Mouse (Mus musculus): ENCODE measurements around the gene Spata32. TPM values are rescaled to one million over a fixed set of nuclear protein-coding genes. Genes with fewer than 3 reads are reported as not detected.

The Spata32 gene
- polyA plus RNA-seq, 1 experiment from 2014 or later: 0.15 TPM

DNA sequence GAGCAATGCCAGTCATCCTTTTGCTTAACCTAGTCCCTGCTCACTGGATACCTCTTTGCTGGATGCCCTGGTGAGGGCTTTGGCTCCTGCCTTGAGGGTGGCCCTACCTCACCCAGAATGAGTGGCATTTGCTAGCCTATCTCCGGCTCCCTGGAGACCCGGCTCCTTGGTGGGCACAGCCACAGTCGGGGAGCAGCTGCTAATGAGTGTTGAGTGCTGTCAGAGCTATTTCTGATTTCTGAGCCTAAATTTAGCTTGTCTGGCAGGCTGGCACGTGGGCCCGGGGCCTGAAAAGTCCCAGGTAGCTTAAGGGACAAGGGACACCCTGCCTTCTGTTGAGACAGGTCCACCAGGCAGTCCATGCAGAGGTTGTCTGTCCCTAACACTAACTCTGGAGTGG lies 41.0 kb downstream of the Spata32 start:
- 69% methylated on average over 5 of the region's 5 CpGs for whole genome bisulfite sequencing
- H3K4me1 ChIP-seq: no peaks in the 10 kb centered on the region
- ATAC-seq (replicated peaks): no peak

GRCm38 (mm10) chr11:103176510-103176909 lies 41.7 kb downstream of the Spata32 start:
- ATAC-seq (replicated peaks): no peak
- H3K4me2 ChIP-seq (replicated peaks): no peak overlapping the region
- no peak overlapping the region for H3K27ac ChIP-seq (replicated peaks)
- 96% methylated on average over 1 of the region's 1 CpGs for WGBS
- no peak overlapping the region for H3K9ac ChIP-seq (replicated peaks)
- H3K36me3 ChIP-seq: no peaks in the 10 kb centered on the region
- H3K9me3 ChIP-seq: no peaks in the 10 kb centered on the region
- H3K4me1 ChIP-seq: peaks cover 5% of the 10 kb centered on the region; the same call in 1 of the 2 replicates
- H3K27me3 ChIP-seq: peaks cover 17% of the 10 kb centered on the region; the same call in 1 of the 2 replicates
- H3K4me3 ChIP-seq: no peak overlapping the region

More for the DNA sequence above, 41.0 kb downstream of the Spata32 start:
- no peaks in the 10 kb centered on the region for H3K36me3 ChIP-seq
- no peaks in the 10 kb centered on the region for H3K9me3 ChIP-seq
- H3K27me3 ChIP-seq: peaks cover 10% of the 10 kb centered on the region; the same call in 1 of the 2 replicates
- no peak overlapping the region for H3K27ac ChIP-seq (replicated peaks)
- H3K4me2 ChIP-seq (replicated peaks): no peak overlapping the region
- H3K9ac ChIP-seq (replicated peaks): no peak overlapping the region
- H3K4me3 ChIP-seq: no peak overlapping the region

GRCm38 (mm10) chr11:103175688-103176442 lies 42.4 kb downstream of the Spata32 start:
- no peak for ATAC-seq (replicated peaks)
- peaks cover 24% of the 10 kb centered on the region; the same call in 1 of the 2 replicates for H3K27me3 ChIP-seq
- no peaks in the 10 kb centered on the region for H3K9me3 ChIP-seq
- H3K36me3 ChIP-seq: no peaks in the 10 kb centered on the region
- H3K27ac ChIP-seq (replicated peaks): no peak overlapping the region
- no peak overlapping the region for H3K4me2 ChIP-seq (replicated peaks)
- WGBS: 75% methylated on average over 14 of the region's 14 CpGs
- H3K4me3 ChIP-seq: no peak overlapping the region
- no peak overlapping the region for H3K9ac ChIP-seq (replicated peaks)
- peaks cover 10% of the 10 kb centered on the region for H3K4me1 ChIP-seq

DNA sequence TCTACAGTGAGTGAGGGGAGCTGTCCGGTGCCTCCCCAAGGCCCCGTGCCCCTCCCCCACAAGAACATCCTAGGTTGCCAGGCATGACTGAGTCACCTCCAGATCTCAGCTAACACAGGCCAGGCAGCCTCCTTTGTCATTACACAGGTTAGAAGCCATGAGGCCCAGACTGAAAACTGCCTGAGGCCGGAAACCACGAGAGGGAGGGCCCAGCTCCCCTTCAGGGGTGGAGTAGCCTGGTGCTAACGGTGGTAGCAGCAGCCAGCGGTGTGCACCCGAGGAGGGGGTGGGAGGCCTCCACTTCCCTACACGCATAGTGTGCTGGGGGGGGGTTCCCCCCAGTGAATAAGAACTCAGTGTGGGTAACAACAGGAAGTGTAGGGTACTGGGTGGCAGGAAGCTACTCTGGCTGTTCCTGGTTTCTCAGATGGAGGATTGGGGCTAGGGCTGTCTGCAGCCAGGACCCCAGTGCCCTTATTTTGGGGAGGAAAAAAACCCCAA lies 43.3 kb downstream of the Spata32 start:
- Histone ChIP-seq H3K27me3 (peaks cover 29% of the 10 kb centered on the region; the same call in 1 of the 2 replicates), H3K4me3 (no peak overlapping the region), H3K4me2 (replicated peaks) (no peak overlapping the region), H3K4me1 (peaks cover 16% of the 10 kb centered on the region), H3K36me3 (no peaks in the 10 kb centered on the region), H3K9me3 (no peaks in the 10 kb centered on the region), H3K27ac (replicated peaks) (no peak overlapping the region), H3K9ac (replicated peaks) (no peak overlapping the region)
- WGBS: 57% methylated on average over 8 of the region's 8 CpGs
- ATAC-seq (replicated peaks): no peak

DNA sequence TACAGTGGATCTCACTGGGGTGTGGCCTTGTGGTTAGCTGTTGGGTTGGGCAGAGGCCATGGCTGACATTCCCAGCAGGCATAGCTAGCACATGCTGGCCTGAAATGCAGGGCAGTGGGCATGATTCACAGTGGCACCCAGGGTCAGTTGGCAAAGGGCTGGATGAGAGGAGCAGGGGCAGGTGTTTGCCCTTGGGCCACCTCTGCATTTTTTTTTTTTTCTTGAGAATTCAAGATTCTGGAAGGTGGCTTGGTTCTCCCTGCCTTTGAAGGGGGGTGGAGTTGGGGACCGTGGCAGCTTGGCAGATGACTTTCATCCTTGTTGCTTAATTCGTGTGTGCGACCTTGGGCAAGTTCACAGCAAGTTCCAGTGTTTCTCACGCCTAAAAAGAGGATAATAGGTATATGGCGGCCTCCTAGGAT lies 43.8 kb downstream of the Spata32 start:
- no peaks in the 10 kb centered on the region for H3K9me3 ChIP-seq
- peaks cover 34% of the 10 kb centered on the region for H3K27me3 ChIP-seq
- no peak overlapping the region for H3K9ac ChIP-seq (replicated peaks)
- no peak for ATAC-seq (replicated peaks)
- no peak overlapping the region for H3K4me3 ChIP-seq
- 85% methylated on average over 5 of the region's 5 CpGs for WGBS
- H3K27ac ChIP-seq (replicated peaks): no peak overlapping the region
- H3K4me2 ChIP-seq (replicated peaks): no peak overlapping the region
- no peaks in the 10 kb centered on the region for H3K36me3 ChIP-seq
- peaks cover 16% of the 10 kb centered on the region for H3K4me1 ChIP-seq

DNA sequence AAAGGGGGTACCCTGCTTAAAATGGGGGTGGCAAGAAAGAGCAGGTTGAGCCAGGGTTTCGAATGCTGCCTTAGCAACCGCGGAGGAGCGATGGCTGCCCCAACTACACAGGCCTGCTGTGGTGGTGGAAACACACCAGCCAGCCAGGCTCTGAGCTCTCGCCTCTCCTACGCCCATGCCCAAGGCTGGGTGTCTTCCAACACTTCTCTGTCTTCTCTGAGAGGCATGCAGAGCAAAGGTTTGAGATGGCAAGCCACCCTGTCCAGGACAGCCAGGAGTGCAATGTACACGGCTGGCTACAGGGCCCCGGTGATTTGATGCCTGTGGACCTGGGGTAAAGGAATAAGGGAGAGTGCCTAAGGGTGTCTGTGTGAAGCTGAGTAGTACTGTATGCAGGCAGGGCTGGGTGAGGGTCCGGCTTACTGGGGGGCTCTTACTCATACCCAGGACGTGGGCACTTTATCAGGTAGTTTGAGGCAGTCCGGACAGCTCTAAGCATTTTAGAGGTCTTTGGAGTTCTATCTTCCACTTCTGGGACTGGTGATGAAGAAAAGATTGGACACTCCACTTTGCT lies 44.4 kb downstream of the Spata32 start:
- peaks cover 38% of the 10 kb centered on the region for H3K27me3 ChIP-seq

DNA sequence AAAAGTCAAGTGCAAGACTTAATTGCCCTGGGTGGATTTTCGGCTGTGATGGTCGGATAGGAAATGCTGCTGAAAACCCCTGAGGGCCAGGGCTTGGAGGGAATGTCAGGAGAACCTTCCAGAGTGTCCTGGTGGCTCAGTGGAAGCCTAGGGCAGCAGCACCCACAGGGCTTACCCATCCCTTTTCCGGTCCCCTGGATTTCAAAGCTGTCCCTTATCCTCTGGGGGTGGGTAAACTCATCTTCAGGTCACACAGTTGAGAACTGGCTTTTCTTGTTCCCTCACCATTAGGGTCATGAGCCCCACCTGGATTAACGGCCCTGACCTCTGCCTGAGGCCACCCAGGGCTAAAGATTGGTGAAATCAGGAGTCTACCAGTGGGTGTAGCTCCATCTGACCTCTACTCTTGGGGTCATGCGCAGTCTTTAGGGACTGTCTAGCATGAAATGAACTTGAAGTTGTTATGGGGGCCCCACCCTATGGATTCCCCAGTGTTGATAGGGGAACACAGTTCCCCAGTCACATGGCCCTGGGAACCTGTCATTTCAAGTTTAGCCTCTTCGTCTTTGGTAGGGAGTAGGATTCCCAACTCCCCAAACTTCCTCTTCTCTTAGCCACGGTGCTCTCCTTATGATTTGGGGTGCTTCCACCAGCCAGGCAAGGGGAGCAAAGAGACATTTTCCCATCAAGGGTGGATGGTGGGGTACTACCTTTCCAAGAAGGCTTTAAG lies 45.0 kb downstream of the Spata32 start:
- Histone ChIP-seq H3K4me1 (peaks cover 16% of the 10 kb centered on the region), H3K9me3 (no peaks in the 10 kb centered on the region), H3K4me2 (replicated peaks) (no peak overlapping the region), H3K27ac (replicated peaks) (no peak overlapping the region), H3K27me3 (peaks cover 38% of the 10 kb centered on the region), H3K9ac (replicated peaks) (no peak overlapping the region), H3K36me3 (no peaks in the 10 kb centered on the region), H3K4me3 (no peak overlapping the region)
- WGBS: 83% methylated on average over 7 of the region's 7 CpGs
- ATAC-seq (replicated peaks): no peak

More for the DNA sequence above, 44.4 kb downstream of the Spata32 start:
- Histone ChIP-seq H3K4me1 (peaks cover 16% of the 10 kb centered on the region), H3K4me2 (replicated peaks) (no peak overlapping the region), H3K36me3 (no peaks in the 10 kb centered on the region), H3K9me3 (no peaks in the 10 kb centered on the region), H3K27ac (replicated peaks) (no peak overlapping the region), H3K9ac (replicated peaks) (no peak overlapping the region), H3K4me3 (no peak overlapping the region)
- no peak for ATAC-seq (replicated peaks)
- WGBS: 90% methylated on average over 11 of the region's 11 CpGs

GRCm38 (mm10) chr11:103172392-103173040 lies 45.7 kb downstream of the Spata32 start:
- H3K4me1 ChIP-seq: peaks cover 16% of the 10 kb centered on the region
- no peak overlapping the region for H3K27ac ChIP-seq (replicated peaks)
- no peak for ATAC-seq (replicated peaks)
- H3K4me2 ChIP-seq (replicated peaks): peak overlapping the region; percentile 74; the same call in 1 of the 2 replicates
- WGBS: 63% methylated on average over 6 of the region's 6 CpGs
- H3K4me3 ChIP-seq: no peak overlapping the region
- no peaks in the 10 kb centered on the region for H3K36me3 ChIP-seq
- H3K9ac ChIP-seq (replicated peaks): no peak overlapping the region
- H3K9me3 ChIP-seq: no peaks in the 10 kb centered on the region
- peaks cover 38% of the 10 kb centered on the region for H3K27me3 ChIP-seq

DNA sequence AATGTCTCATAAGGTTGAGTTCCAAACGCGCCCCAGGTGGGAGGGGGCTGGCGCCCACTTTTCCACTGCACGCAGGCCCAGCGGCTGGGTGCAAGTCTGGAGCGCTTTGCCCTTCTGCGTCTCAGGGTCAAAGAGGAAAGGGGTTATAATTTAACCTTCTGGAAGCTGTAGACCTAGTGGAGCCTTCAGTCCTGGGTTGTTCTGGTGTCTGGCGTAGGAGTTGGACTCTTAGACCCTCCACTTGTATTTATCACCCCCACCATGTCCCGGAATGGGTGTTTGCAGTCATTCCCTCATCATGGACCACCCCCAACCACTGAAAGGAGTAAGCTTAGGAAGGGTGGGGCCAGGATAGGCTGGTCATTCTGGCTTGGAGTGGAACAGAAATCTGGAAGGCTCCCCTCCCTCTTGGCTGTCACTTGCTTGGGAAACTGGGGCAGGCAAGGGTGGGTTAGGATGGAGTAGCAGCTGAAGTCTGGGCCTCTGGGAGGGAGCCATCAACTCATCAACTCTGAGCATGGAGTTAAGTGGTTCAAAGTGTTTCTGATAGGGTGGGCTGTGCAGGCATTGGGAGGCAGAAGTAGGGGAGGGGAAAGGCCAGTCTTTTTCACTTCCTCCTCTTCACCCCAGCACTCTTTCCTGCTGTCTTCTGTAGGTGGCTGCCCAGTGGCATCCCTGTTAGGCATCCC lies 46.4 kb downstream of the Spata32 start:
- Histone ChIP-seq H3K27me3 (peaks cover 41% of the 10 kb centered on the region), H3K36me3 (no peaks in the 10 kb centered on the region), H3K27ac (replicated peaks) (no peak overlapping the region), H3K4me2 (replicated peaks) (peak overlapping the region; percentile 74), H3K4me3 (peak overlapping the region; percentile 52), H3K4me1 (peaks cover 16% of the 10 kb centered on the region), H3K9me3 (no peaks in the 10 kb centered on the region), H3K9ac (replicated peaks) (no peak overlapping the region)
- WGBS: 61% methylated on average over 9 of the region's 9 CpGs
- no peak for ATAC-seq (replicated peaks)

GRCm38 (mm10) chr11:103171286-103171620 lies 47.0 kb downstream of the Spata32 start:
- ATAC-seq (replicated peaks): no peak; the same call in 1 of the 2 replicates
- peak overlapping the region; percentile 74 for H3K4me2 ChIP-seq (replicated peaks)
- no peak overlapping the region for H3K27ac ChIP-seq (replicated peaks)
- no peaks in the 10 kb centered on the region for H3K9me3 ChIP-seq
- H3K4me1 ChIP-seq: peaks cover 16% of the 10 kb centered on the region
- H3K36me3 ChIP-seq: no peaks in the 10 kb centered on the region
- peaks cover 41% of the 10 kb centered on the region for H3K27me3 ChIP-seq
- H3K4me3 ChIP-seq: peak overlapping the region; percentile 52
- peak overlapping the region; percentile 66 for H3K9ac ChIP-seq (replicated peaks)
- 2% methylated on average over 23 of the region's 23 CpGs for WGBS

Data from forebrain, embryonic 15.5 days (tissue).